Mouse (Mus musculus) thymus, postnatal 10 days (tissue): ENCODE data around the gene Vmn2r6.
"Not testable (repeated sequence)": the region's sequence is repeated elsewhere in the genome, so short reads cannot be mapped to it uniquely, and the experiment has no call there.

Experiments used
- DNase-seq, 2 experiments: peaks; one replicate each; pipeline ENCODE4 v3.0.0; 2021; ENCODE audit warnings: low spot score in 2 of 2

Gene Vmn2r6

GRCm38 (mm10) chr3:64565730-64566129, at the start of gene Vmn2r6:
Gene Vmn2r6 (minus strand): TSS chr3:64565830.
- not testable (repeated sequence) for DNase-seq

- DNase-seq: no peak
Observed at GRCm38 (mm10) chr3:64587618-64588017, 22.0 kb upstream of the Vmn2r6 start.

GRCm38 (mm10) chr3:64568793-64569192, 3.2 kb upstream of the Vmn2r6 start:
- not testable (repeated sequence) for DNase-seq

GRCm38 (mm10) chr3:64523585-64523984, 42.0 kb downstream of the Vmn2r6 start:
- DNase-seq: not testable (repeated sequence)

- not testable (repeated sequence) for DNase-seq
Observed at GRCm38 (mm10) chr3:64509742-64510141, 55.9 kb downstream of the Vmn2r6 start, which contains the start of gene Vmn2r5. Gene Vmn2r5 (minus strand): TSS chr3:64509842.
